16 mouse cellular contexts compared by ENCODE assay signal in the genomic region with DNA sequence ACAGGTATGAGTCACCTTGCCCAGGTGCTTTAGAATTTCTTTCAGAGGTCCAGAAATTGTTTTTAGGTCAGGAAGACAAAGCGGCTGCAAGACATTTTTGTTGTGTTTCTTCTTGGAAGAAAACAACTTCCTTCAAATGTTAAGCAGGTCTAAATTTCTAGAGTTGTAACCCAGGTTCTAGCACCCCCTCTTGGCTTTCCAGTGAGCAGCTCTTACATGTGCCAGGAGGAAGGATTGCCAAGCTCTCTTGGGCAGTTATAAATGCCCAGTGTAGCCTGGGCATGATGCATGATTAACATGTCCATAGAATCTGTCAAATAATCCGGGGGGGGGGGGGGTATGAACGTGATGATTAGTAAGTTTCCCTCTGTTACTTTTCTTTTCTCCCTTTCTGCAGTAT. TPM values are rescaled to one million over a fixed set of nuclear protein-coding genes. Genes with fewer than 3 reads are reported as not detected.
A peak's percentile ranks its signal among the peaks of the same experiment; 100 is the strongest.
DNase-seq lines count a peak whose midpoint lies in the region; ATAC-seq and TF ChIP-seq lines count a peak whose summit lies in the region.
"Had no signal": no experiment of that assay in that cellular context is flagged by ENCODE, and none has a peak within 500 bp of the region (broad histone marks: within the 10 kb centered on the region; RNA-seq: fewer than 3 reads in every experiment).

No protein-coding gene starts in this region.

- H3K9ac ChIP-seq in heart, embryonic 11.5 days (ENCODE audit: low read depth, low read length) = no peak overlapping the region
- H3K9ac ChIP-seq in liver, postnatal 0 days (replicated peaks) = no peak overlapping the region
- H3K9ac ChIP-seq: embryonic facial prominence, embryonic 13.5 days; heart, embryonic 13.5 days; liver, embryonic 14.5 days; neural tube, embryonic 13.5 days had no signal

- WGBS in heart, embryonic 11.5 days (ENCODE audit: insufficient replicate concordance) = 49% methylated on average over 3 of the region's 3 CpGs
- 40% methylated on average over 3 of the region's 3 CpGs for WGBS in liver, postnatal 0 days (ENCODE audit: insufficient replicate concordance)

- no peaks in the 10 kb centered on the region for H3K9me3 ChIP-seq in heart, embryonic 11.5 days (replicated peaks; ENCODE audit: control insufficient read depth, low read length)
- H3K9me3 ChIP-seq in liver, postnatal 0 days (ENCODE audit: low read length) = no peaks in the 10 kb centered on the region
- H3K9me3 ChIP-seq: embryonic facial prominence, embryonic 13.5 days; heart, embryonic 13.5 days; midbrain, embryonic 10.5 days; neural tube, embryonic 13.5 days had no signal

- no peaks in the 10 kb centered on the region for H3K4me1 ChIP-seq in heart, embryonic 11.5 days (ENCODE audit: control insufficient read depth, insufficient read depth, low read length)
- no peaks in the 10 kb centered on the region for H3K4me1 ChIP-seq in liver, postnatal 0 days (ENCODE audit: insufficient read depth)
- H3K4me1 ChIP-seq: embryonic facial prominence, embryonic 13.5 days; heart, embryonic 13.5 days; midbrain, embryonic 10.5 days; neural tube, embryonic 13.5 days had no signal

- TF ChIP-seq EP300 in liver, postnatal 0 days (IDR thresholded peaks at IDR 0.05; ENCODE audit: low read depth) = no peak

- peak; percentile 63 to 69 for DNase-seq in heart, postnatal 10 days
- no peak for DNase-seq in liver, postnatal 0 days
- DNase-seq in liver = no peak
- peak; percentile 36 for DNase-seq in Muller cell, postnatal 12 days (ENCODE audit: inconsistent ontology term)
- DNase-seq in lung, postnatal 25 days (ENCODE audit: low spot score) = peak; percentile 43
- no peak for DNase-seq in layer of hippocampus, adult 11-12 months (ENCODE audit: low spot score)
- no peak for DNase-seq in urinary bladder, postnatal 25 days (ENCODE audit: low spot score)
- DNase-seq: cerebellum, adult 9-10 months; right cerebral cortex, adult 18-20 months; thymus, postnatal 36 days had no signal

- intact Hi-C loops in heart, postnatal 10 days (cut with DNase I) = no loop called here

- TF ChIP-seq CTCF in liver, postnatal 0 days (IDR thresholded peaks at IDR 0.05; ENCODE audit: low read depth) = peak; percentile 56

- H3K27me3 ChIP-seq in heart, embryonic 11.5 days (ENCODE audit: control insufficient read depth, insufficient read depth, low read length) = peaks cover 15% of the 10 kb centered on the region
- no peaks in the 10 kb centered on the region for H3K27me3 ChIP-seq in liver, postnatal 0 days (ENCODE audit: insufficient read depth, low read length)
- H3K27me3 ChIP-seq: embryonic facial prominence, embryonic 13.5 days; neural tube, embryonic 13.5 days had no signal

- no peaks in the 10 kb centered on the region for H3K36me3 ChIP-seq in heart, embryonic 11.5 days (ENCODE audit: control insufficient read depth, insufficient read depth, low read length)
- H3K36me3 ChIP-seq in liver, postnatal 0 days (replicated peaks; ENCODE audit: insufficient read depth, low read length) = no peaks in the 10 kb centered on the region
- H3K36me3 ChIP-seq: embryonic facial prominence, embryonic 13.5 days; heart, embryonic 13.5 days; midbrain, embryonic 10.5 days; neural tube, embryonic 13.5 days had no signal

- no peak overlapping the region for H3K4me3 ChIP-seq in heart, embryonic 11.5 days (ENCODE audit: low read depth, low read length)
- H3K4me3 ChIP-seq in liver, postnatal 0 days (ENCODE audit: low read depth, low read length) = no peak overlapping the region
- H3K4me3 ChIP-seq: embryonic facial prominence, embryonic 13.5 days; heart, embryonic 13.5 days; midbrain, embryonic 10.5 days; neural tube, embryonic 13.5 days had no signal

- no peak overlapping the region for H3K27ac ChIP-seq in heart, embryonic 11.5 days (ENCODE audit: low read depth, low read length)
- no peak overlapping the region for H3K27ac ChIP-seq in liver, postnatal 0 days (ENCODE audit: low read depth)
- H3K27ac ChIP-seq: embryonic facial prominence, embryonic 13.5 days; heart, embryonic 13.5 days; liver, embryonic 14.5 days; midbrain, embryonic 10.5 days; neural tube, embryonic 13.5 days had no signal

- H3K4me2 ChIP-seq in heart, embryonic 11.5 days = no peak overlapping the region
- H3K4me2 ChIP-seq in liver, postnatal 0 days (ENCODE audit: low read depth, low read length) = no peak overlapping the region
- H3K4me2 ChIP-seq: embryonic facial prominence, embryonic 13.5 days; heart, embryonic 13.5 days; neural tube, embryonic 13.5 days had no signal

- ATAC-seq in heart, embryonic 11.5 days (replicated peaks; ENCODE audit: insufficient number of reproducible peaks, low FRiP score, low TSS enrichment) = no peak
- no peak for ATAC-seq in liver, postnatal 0 days

RNA-seq across cellular contexts. Expression of a gene that starts 12.0 kb away (rescaled TPM):
- 10 to 100 TPM; 78.7 to 84.2 TPM for total RNA-seq in heart, postnatal 10 days (2021)
- polyA plus RNA-seq in heart, embryonic 11.5 days (2014; fragmentation: Nextera tagmentation; extraction: Ambion mirVana) = 30.1 and 43.2 TPM in 2 replicates
- polyA plus RNA-seq in liver, postnatal 0 days (2015; fragmentation: Nextera tagmentation; extraction: Ambion mirVana) = 9.4 and 10.6 TPM in 2 replicates

RNA-seq across cellular contexts. Expression of a gene that starts 16.7 kb away (rescaled TPM):
- 100 to 1,000 TPM in 1 of 2 experiments, 10 to 100 TPM in 1; 34.9 to 119 TPM for total RNA-seq in heart, postnatal 10 days (2021)
- 7.6 and 10.5 TPM in 2 replicates for polyA plus RNA-seq in heart, embryonic 11.5 days (2014; fragmentation: Nextera tagmentation; extraction: Ambion mirVana)
- polyA plus RNA-seq in liver, postnatal 0 days (2015; fragmentation: Nextera tagmentation; extraction: Ambion mirVana) = 64.4 and 93.5 TPM in 2 replicates

RNA-seq across cellular contexts. Expression of a gene that starts 26.1 kb away (rescaled TPM):
- total RNA-seq in heart, postnatal 10 days (2021) = 1,000 to 10,000 TPM; 1,002 to 1,034 TPM
- 654 and 701 TPM in 2 replicates for polyA plus RNA-seq in heart, embryonic 11.5 days (2014; fragmentation: Nextera tagmentation; extraction: Ambion mirVana)
- polyA plus RNA-seq in liver, postnatal 0 days (2015; fragmentation: Nextera tagmentation; extraction: Ambion mirVana) = 699 and 710 TPM in 2 replicates

RNA-seq across cellular contexts. Expression of a gene that starts 26.1 kb away (rescaled TPM):
- total RNA-seq in heart, postnatal 10 days (2021) = 100 to 1,000 TPM; 499 to 513 TPM
- polyA plus RNA-seq in heart, embryonic 11.5 days (2014; fragmentation: Nextera tagmentation; extraction: Ambion mirVana) = 457 and 481 TPM in 2 replicates
- 379 and 389 TPM in 2 replicates for polyA plus RNA-seq in liver, postnatal 0 days (2015; fragmentation: Nextera tagmentation; extraction: Ambion mirVana)

RNA-seq across cellular contexts. Expression of a gene that starts 38.0 kb away (rescaled TPM):
- 100 to 1,000 TPM; 343 to 349 TPM for total RNA-seq in heart, postnatal 10 days (2021)
- 254 and 285 TPM in 2 replicates for polyA plus RNA-seq in heart, embryonic 11.5 days (2014; fragmentation: Nextera tagmentation; extraction: Ambion mirVana)
- polyA plus RNA-seq in liver, postnatal 0 days (2015; fragmentation: Nextera tagmentation; extraction: Ambion mirVana) = 80.4 and 88.9 TPM in 2 replicates

Comparison
In these comparisons a context has a peak if more than half of its experiments do, and no peak if none do; other contexts are left out.
1. DNase-seq: peak in heart, postnatal 10 days (2 of 2), Muller cell, postnatal 12 days (single experiment) and lung, postnatal 25 days (single experiment); none in liver, postnatal 0 days (single experiment), liver (single experiment), layer of hippocampus, adult 11-12 months (single experiment) and urinary bladder, postnatal 25 days (single experiment).